Mouse (Mus musculus): Measurements from ENCODE around the gene Cacna1d.
A peak's percentile ranks its signal among the peaks of the same experiment; 100 is the strongest.

The Cacna1d gene

DNA sequence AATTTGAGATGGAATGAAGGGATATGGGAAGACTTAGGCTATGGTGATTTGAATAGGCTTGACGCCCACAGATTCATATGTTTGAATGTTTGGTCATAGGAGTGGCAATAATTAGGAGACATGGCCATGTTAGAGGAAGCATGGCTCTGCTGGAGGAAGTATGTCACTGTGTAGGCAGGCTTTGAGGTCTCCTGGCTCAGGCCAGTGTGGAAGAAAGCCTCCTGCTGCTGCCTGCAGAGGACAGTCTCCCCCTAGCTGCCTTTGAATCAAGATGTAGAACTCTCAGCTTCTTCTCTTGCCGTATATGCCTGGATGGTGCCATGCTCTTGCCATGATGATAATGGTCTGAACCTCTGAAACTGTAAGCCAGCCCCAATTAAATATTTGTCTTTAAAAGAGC lies 120.2 kb downstream of the Cacna1d start:
- no peak for DNase-seq (ENCODE audit: low spot score in 2 of 2)

DNA sequence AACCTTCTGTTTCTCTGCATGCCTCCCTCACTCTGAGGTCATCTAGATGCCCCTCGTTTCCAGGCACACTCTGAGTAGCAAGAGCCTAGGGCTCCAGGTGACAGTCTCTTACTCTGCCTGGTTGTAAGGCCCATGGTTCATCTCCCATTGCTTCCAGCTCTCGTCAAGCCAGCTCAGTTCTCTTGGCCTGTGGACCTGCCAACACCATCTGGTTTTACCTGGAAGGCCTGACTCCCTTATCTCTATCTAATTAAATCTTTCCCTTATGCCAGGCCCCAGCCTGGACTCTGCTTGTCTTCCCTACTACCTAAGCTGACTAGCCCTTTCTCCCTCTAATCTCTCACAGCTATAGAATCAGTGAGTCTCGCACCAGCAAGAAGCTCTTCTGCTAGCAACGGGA lies 124.2 kb downstream of the Cacna1d start:
- DNase-seq (ENCODE audit: low spot score in 2 of 2), result no peak

DNA sequence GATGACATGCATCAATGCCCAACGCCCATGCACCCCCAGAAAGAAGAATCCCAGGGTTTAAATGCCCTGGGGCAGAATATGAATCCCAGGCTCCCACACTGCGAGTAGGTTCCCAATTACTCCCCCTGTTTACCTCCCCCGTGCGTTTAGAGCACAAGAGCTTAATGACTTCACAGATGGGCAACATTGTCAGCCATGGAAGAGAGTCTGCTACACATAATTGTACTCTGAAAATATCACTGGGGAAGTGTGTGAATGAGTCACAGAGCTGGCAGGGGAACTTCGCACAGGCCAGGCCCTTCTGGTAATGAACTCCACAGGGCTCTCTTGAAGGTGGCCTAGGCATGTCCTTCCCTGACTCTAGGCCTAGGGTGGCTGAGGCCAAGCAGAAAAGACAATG lies 125.4 kb downstream of the Cacna1d start:
- no peak for DNase-seq (ENCODE audit: low spot score in 2 of 2)

DNA sequence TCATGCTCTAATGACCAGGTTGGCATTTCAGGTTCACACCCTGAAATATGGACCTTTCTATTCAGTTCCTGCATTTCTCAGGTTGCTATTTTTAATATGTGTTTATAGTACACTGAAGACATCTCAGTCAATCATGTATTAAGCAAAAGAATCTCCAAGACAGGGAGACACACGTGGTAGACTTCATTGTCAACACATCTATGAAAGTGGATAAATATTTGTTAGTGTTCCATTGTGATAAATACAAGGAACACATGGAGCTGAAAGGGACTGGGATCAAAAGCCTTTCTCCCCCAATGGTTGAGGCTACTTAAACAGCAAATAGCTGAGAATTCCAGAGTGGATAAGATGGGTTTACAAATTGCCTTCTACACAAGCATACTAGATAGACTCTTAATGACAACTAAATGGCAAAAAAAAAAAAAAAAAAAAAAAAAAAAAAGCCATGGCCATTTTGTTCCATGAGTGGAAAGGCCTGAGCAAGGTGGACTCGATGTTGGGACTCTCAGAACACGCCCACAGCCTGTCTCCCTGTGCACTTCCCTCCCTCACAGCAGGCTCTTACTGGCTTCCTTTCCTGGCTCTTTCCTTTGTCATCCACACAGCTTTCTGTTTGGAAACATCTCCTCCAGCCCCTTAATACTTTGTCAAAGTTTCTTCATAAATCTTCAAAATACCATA lies 127.6 kb downstream of the Cacna1d start:
- DNase-seq (ENCODE audit: low spot score in 2 of 2), result no peak

DNA sequence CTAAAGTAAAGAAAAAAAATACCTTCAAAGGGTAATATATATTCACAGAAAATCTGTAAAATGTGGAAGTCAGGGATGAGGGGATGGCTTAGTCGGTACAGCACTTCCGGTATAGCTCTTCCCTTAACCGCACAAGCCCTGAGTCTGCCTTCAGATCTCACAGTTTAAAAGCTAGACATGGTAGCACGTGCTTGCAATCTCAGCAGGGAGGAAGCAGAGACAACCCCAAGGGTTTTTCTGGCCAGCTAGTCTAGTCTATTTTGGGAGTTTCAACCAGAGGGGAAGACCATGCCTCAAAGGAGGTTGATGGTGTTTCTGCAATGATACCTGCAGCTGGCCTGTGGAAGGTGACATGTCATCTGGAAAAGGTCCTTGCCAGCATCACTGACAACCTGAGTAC lies 128.9 kb downstream of the Cacna1d start:
- DNase-seq (ENCODE audit: low spot score in 2 of 2), result no peak

DNA sequence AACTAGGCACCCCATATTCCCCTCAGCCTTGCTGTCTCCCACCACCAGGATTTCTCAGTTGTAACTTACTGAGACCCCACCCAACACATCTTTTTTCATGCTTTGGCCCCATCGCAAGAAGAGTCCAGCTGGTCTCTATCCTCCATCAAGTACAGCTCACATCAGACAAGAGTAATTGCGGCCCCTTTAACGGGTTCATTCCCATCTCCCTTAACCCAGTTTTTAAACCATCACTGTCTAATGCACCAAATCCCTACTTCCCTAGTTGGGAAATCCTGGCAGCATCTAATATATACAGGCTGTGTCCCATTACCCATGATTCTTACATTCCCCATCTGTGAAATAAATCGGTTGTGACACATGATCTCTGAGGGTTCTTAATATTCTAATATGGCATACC lies 130.8 kb downstream of the Cacna1d start:
- DNase-seq (ENCODE audit: low spot score in 2 of 2), result no peak

DNA sequence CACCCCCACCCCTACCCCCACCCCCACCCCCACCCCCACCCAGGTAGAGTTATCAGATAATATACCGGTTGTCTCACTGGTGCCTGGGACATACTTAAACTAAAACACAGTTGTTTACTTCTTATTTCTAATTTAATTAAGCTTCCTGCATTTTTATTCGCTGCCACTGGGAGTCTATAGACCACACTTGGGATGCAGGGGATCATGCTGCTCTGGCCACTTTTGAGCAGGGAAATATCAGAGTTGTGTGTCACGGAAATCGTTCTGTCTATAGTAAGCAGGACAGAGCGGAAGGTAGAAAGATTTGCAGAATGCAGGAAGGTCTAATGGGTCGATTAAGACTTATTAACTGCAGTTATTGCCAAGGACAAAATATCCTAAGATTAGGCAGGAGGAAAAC lies 131.3 kb downstream of the Cacna1d start:
- no peak for DNase-seq (ENCODE audit: low spot score in 2 of 2)

DNA sequence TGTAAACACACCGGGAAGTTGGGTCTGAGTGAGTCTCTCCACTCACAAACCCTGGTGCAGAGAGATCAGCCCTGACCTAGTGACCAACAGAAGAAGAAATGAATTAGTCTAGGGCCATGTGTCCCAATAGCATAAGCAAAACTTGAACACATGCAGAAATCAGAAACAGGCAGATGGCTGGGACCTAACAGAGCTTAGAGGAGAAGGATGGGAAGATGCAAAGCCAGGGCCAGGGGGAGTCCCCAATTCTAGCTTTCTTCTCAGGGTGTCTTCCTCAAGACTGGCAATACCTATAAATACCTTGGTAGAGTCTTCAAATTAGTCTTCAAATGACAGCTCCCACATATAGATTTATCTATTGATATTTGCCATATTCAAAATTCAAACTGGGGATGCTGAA lies 133.2 kb downstream of the Cacna1d start:
- no peak for DNase-seq (ENCODE audit: low spot score in 2 of 2)

DNA sequence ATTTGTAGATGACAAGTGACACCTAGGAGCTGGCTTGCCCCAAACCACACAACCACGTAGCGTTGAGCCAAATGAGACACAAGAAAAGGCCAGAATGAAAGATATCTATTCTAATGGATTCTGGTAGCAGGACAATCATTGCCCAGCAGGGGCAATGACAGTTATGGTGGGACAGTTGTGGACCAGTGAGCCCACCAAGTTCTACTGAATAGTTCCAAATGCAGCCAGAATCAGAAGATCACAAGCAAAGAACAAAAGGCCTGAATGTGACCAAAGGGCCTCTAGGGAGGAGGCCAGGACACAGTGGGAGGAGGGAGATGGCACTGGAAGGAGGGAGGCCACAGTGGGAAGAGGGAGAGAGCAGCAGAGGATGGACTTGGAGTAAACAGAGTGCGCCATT lies 134.8 kb downstream of the Cacna1d start:
- DNase-seq (ENCODE audit: low spot score in 2 of 2), result no peak

DNA sequence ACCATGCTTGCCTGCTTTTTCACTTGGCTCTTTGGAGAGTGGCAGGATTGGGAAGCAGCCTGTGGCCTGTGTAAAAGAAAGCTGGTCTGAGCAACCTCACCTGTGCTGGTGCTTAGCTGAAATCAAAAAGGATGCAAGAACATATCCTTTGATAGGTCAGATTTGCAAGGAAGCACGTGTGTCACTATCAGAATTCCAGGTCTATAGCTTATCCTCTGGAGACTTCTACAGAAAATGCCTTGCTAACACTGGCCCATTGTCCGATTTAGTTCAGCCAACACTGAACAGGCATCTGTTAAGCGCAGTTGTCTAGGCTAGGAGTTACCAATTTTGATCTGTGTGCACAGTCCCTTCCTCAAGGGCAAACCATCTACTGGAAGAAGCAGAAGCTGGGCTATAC lies 136.5 kb downstream of the Cacna1d start:
- no peak for DNase-seq (ENCODE audit: low spot score in 2 of 2)

DNA sequence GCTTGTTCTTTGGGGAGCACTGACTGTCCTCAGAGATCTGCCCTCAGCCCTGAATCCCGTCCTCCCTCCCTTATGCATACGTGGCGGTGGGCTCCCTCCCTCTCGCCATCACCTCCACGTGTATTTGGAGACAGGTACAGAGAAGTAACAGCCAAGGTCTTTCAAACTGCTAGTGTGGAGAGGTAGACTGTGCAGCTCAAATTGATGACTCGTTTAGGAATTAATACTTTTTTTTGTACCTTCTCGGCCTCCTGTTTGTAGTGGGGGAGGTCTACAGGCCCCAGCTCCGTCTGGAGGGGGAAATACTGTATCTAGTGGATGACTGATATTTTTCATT lies 137.2 kb downstream of the Cacna1d start:
- DNase-seq (ENCODE audit: low spot score in 2 of 2), result no peak

DNA sequence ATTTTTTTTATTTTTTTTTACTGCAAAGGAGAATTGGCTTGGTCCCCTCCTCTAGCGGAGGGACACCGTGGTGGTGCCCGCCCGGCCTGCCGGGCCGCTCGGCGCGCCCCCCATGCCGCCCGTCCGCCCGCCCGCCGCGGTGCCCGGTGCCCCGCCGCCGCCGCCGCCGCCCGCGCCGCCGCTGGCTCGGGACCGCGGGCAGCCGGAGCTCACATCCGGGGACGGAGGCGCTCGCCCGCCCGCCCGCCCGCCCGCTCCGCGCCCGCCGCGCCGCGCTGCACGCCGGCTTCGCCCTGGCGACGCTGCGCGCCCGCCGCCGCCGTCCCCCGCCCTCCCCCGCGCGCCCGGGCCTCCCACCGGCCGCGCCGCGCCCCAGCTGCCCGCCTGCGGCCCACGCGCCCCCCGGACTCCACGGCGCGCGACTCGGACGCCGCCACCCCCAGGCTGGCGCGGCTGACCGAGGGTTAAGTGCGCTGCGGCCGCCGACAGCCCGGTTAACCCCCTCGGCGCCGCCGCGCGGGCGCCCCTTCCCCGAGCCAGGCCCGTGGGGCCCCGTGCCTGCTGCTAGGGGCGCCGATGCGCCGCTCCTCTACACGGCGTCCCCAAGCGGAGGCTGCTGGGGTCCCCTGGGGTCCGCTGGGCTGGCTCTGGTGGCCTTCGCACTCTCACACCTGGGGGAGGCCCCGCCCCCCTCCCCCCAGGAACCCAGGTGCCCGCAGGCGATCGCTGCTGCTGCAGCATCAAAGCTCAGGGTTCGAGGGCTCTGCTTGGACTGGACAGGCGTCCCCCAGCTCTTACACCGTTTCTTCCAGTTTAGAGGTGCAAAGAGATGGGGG lies 137.7 kb downstream of the Cacna1d start:
- no peak for DNase-seq (ENCODE audit: low spot score in 2 of 2)

DNA sequence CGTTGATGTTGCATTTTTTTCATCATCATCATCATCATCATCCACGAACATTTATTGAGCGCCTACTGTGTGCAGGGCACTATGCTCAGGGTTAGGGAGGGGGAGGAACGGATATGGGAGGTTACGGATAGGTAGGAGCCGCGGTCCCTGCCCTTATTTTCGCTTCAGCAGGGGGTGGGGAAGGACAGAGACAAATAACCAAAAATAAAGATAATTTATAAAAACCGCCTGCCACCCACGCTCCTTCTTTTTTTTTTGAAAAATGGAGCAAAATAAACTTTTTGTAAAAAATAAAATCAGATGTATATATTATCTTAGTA lies 138.3 kb downstream of the Cacna1d start:
- DNase-seq (ENCODE audit: low spot score in 2 of 2), result no peak

DNA sequence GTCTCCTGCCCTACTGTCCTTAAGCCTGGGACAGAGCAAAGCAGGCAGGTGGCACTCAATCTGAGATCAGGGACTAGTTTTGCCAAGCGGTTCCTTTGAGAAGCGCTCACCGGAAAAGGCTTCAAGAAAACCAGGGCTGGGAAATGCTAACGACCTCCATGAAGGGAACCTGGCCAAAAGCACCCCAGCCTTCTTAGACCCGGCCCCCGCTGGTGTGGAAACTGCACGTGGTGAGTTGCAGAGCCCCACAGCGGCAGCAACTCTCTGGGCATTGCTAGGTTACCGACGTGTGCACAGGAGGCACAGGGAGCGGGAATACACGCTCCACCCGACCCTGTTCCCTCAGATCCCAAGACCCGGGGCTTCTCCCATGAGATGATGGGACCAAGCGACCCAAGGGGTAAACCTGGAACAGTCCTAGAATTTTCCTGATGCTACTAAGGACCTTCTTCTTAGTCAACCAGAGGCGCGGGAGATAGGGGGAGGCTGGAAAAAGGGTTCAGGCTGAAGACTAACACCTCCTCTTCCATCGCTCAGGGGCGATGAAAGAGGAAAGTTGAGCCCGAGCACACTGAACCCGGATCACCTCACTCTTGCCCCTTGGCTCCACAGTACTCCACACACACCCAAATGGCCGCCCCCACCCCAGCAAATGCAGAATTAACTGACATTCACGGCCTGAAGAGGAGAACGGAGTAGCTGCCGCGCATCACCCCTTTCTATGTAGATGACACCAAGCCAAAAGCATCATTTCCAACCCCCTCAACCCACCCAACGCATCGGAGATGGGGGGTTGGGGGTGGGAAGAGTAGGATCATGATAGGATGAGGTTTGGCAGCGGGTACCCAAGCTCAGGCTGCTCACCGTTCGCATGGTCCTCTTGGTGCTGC lies 138.9 kb downstream of the Cacna1d start:
- DNase-seq (ENCODE audit: low spot score in 2 of 2), result peak; percentile 46 to 50

DNA sequence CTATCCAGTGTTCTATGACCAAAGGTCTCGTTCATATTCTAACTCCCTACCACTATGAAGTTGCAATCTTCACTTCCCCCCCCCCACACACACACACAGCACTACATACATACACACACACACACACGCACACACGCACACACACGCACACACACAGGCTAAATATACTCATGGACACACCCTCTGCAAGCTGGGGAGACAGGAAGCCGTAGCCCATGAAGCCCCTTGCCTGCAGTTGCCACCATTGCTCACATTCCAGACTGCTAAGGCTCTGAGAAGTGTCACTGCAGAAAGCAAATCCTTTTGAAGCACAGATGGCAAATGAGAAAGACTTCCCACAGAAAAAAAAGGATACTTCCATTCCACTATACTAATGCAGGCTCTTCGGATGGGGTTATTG lies 141.0 kb downstream of the Cacna1d start:
- DNase-seq (ENCODE audit: low spot score in 2 of 2), result no peak

DNA sequence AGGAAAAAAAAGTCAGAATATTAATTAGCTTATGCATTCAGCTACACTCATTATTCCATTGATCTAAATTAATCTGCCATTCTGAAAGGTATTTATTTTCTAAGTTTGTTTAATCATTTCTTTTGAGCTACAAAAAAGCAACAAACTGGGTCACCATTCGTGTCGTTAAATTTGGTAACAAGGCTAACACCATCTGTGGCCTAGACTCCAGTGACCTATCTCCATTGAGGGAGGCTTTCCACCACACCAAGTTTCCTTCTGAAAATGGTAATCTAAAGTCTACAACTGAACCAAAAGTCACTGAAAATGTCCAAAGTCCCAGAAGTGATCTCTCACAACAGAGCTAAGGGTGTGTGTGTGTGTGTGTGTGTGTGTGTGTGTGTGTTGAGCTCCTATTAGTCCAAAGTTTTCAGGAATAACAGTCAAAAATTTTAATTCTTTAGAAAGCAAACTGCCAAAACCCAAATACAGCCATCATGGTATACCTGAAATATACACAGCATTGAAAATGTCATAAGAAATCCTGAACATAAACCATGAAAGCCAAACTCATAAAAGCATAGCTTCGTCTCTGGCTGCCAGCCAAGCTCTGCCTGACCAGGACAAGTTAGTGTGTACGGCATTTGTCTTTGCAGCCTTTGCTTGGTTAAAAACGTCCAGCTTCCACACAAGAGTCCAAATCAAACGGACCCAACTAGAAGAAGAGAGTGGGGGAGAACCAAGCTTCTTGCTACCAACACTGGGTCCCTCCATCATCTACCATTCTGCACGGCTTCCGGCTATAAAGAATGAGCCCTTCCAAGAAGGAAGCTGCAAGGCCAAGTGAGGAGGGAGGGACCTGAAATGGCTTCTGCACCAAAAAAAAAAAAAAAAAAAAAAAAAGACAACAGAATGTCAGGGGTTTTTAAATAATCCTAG lies 146.0 kb downstream of the Cacna1d start:
- DNase-seq (ENCODE audit: low spot score in 2 of 2), result no peak

DNA sequence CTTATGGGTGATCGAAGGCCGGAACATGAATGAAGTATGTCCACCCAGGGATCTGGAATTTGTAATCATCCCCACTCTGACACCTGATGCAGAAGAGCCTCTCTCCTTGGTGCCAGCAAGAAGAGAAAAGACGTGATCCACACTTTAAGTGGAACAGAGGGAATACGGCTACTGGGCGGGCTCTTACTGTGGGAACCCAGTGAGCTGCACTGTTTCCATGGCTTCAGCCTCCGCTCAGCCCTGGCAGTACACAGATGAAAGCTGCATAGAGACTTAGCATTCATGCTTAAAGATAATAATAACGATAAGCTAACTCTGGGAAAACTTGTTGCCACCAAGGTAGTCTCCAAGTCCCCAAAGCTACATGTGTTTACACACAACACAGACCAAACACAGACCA lies 147.5 kb downstream of the Cacna1d start:
- no peak for DNase-seq (ENCODE audit: low spot score in 2 of 2)

DNA sequence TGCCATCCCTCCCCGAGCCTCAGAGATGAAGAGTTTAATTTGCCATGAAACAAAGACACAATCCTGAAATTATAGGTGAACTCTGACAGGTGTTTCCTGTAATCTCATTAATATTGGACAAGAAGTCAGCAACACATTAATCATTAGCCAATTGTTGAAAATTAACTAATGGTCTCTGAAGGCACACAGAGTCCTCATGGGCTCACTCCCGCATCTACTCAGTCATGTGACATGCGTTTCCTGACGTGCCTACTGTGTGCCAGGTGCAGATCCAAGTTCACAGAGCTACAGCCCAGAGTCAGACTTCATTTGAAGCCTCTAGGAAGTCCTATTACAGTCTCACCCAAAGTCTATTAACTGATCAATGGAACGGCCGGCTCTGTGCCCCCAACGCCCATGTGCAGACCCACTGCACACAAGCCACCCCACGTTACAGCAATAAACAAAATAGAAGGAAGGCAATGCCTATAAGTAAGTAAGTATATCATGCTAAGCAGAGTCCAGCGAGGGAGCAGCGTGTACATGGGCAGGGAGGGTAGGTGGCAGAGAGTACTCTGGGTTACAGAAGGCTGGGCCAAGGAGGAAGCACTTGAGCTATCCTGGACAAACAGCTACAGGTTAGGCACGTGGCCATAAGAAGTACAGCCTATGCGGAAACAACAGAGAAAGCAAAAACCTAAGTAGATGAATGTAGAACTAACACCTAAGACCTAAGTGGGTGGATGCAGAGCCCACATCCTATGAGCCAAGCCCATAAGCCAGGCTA lies 149.2 kb downstream of the Cacna1d start:
- no peak for DNase-seq (ENCODE audit: low spot score in 2 of 2)

DNA sequence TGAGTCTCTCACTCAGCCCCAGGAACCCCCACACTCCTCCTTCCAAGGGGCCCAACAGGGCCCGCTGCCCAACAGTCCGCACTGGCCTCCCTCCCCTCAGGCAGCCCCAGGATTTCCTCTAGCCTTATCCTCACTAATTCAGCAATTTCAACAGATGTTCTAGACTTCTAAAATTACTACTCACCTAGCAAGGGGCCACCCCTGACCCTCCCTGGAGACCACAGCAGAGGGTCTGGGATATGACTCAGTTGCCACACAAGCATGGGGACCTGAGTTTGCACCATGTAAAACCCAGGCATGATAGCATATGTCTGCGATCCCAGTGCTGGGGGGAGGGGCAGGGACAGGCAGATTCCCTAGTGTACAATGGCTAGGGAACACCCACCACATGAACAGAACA lies 151.1 kb downstream of the Cacna1d start:
- DNase-seq (ENCODE audit: low spot score in 2 of 2), result no peak

DNA sequence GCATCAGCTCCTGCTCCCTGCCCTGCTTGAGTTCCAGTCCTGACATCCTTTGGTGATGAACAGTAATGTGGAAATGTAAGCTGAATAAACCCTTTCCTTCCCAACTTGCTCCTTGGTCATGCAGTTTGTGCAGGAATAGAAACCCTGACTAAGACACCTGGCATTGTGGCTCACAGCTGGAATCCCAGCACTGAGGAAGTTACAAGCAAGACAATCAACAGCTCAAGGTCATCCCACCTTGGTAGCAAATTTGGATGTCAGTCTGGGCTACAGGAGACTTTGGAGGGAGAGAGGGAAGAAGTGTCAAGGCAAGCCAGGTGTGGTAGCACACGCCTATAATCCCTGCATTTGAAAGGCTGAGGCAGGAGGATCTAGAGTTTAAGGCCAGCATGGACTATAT lies 159.4 kb downstream of the Cacna1d start:
- no peak for DNase-seq (ENCODE audit: low spot score in 2 of 2)

Measured in frontal cortex, postnatal 14 days (tissue).